Mouse (Mus musculus) A20 (cell line): ENCODE measurements around the gene Smn1.
A peak's percentile ranks its signal among the peaks of the same experiment; 100 is the strongest.
"Not testable (repeated sequence)": the region's sequence is repeated elsewhere in the genome, so short reads cannot be mapped to it uniquely, and the experiment has no call there.

Experiments
- DNase-seq: peaks from one replicate; pipeline ENCODE4 v3.0.0-alpha.2; 2011; ENCODE audit warnings: low read depth, low spot score

Gene Smn1

DNA sequence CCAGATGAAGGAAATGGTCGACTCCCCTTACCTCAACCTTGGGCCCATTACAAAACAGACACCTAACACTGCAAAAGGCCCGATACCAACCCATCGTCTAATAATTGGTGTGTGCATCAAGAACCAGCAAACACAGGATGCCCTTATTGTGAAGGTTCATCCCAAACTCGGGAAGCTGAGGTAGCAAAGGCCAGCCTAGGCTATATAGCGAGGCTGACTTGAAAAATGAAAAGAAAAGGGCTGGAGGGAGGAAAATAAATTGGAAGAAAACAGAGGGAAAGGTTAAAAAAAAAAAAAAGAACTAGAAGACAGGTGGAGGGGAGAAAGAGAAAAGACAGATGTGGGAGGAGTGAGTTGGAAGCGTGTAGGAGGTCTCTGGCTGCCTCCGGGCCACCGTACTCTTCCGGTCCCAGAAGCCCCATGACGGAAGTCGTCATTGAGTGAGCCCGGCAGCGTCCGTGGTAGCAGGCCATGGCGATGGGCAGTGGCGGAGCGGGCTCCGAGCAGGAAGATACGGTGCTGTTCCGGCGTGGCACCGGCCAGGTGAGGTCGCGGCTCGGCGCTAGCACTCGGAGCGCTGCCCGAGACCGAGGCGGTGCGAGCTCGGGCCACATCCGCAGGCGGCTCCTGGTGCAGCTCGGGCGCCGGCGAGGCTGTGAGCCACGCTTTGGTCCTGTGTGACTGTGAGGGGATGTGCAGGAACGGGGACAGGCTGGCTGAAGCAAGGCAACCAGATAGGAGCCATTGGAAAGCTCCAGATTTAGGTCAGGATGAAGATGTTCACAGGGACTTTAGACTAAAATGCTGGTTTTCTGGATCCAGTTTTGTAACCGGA, at the start of gene Smn1:
TSS of gene Smn1 (plus strand) at position 430 of the 835 bp plus-strand sequence.
- peak; percentile 93 for DNase-seq

DNA sequence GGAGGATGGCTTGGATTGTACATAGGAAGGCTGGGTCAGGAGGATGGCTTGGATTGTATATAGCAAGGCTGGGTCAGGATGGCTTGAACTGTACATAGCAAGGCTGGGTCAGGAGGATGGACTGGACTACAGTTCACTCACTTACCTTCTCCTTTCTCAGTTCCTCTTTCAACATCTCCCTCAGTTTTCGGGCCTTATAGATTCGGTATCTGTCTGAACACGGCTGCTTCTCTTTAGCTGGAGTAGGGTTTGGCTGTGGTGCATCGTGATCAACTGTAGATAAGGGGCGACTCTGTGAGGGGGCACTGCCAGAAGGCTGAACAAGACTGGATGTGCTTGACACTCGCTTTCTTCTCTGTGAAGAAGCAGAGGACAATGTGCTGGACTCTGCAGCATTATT, 25.8 kb upstream of the Smn1 start:
- DNase-seq: peak; percentile 48

DNA sequence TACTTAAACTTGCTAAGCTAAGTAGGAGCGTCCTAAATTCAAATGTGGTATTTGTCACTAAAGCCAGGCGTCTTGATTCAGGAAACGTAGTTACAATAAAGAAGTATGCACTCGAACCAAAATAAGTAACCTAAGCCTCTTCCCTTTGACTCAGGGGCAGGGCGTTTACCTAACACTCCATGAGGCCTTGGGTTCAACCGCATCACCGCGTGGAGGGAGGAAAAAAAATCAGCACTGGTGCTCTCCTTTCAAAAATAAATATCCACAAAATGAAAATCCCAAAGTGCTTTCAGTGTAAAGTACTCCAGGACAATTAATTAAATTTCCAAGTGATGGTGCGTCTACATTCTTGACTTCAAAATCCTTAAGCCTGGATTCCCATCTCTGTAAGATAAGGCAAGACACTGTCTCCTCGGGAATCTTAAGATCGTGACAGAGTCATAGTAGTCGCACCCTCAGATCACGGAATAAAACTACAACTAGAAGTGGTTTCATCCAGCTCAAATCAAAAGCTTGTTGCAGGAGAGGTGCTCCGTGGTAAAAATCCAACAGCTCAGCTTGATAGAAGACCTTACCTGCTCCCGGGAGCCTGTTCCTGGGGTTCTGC, 21.5 kb upstream of the Smn1 start:
- DNase-seq: peak; percentile 49

DNA sequence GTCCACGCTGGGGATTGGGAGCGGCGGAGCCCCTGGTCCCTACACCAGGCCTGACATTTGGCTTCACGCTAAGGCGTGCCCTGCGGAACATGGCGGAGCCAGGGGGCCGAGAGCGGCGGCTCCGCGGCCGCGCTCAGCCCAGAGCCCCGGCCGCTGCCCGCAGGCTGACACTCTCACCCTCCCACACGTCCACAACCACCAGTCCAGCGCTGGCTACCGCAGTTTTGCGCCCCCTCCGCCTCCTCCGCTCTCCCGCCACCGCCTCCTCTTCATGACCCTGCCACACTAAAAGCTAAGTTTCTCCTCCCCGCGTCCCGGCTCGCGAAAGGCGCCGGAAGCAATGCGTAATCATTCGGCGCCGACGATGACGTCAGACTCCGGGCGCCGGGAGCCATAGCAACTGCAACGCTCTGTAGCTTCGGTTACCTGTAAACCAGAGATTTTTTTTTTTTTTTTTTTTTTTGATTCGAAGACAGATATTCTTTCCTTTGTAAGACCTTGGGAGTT, 20.9 kb upstream of the Smn1 start, which contains the start of gene Bdp1:
TSS of gene Bdp1 (minus strand) at position 323 of the 507 bp plus-strand sequence.
- peak; percentile 93 for DNase-seq

DNA sequence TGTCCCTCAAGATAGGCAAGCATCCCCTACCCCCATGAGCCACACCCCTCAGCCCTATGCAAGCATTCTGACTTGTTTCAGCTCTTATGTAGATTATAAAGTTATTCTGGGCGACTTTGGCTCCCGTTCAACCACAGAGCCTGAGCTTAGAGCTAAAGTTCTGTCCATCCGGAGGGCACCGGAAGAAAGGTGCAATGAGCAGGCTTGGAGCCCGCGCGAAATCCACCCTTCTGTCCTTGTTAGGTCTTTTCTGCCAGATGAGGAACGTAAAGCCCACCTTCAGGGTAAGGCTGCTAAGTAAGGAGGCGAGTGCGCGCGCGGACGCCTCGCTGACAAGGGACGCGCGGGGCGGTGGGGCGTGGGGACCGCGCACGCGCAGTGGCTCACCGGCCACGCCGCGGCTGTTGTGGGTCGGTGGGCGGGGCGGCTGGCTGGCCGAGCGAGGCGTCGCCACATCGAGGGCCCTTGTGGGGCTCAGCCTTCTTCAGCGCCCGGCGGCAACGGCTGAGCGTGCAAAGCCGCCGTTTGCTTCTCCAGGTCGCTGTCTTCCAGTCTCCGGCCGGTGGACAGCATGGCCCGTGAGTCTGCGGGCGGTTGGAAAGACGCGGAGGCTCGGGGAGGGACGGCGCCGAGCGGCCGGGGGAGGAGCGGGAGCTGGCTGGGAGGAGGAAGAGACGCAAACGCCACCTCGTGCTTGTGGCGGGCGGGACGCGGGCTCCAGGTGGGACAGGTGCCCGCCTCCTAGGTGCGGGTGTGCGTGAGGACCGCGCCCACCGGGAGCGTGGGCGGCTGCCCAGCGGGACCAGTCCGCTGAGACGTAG, 16.8 kb upstream of the Smn1 start, which contains the start of gene Serf1:
TSS of gene Serf1 (plus strand) at position 361 of the 821 bp plus-strand sequence.
- peak; percentile 91 for DNase-seq

DNA sequence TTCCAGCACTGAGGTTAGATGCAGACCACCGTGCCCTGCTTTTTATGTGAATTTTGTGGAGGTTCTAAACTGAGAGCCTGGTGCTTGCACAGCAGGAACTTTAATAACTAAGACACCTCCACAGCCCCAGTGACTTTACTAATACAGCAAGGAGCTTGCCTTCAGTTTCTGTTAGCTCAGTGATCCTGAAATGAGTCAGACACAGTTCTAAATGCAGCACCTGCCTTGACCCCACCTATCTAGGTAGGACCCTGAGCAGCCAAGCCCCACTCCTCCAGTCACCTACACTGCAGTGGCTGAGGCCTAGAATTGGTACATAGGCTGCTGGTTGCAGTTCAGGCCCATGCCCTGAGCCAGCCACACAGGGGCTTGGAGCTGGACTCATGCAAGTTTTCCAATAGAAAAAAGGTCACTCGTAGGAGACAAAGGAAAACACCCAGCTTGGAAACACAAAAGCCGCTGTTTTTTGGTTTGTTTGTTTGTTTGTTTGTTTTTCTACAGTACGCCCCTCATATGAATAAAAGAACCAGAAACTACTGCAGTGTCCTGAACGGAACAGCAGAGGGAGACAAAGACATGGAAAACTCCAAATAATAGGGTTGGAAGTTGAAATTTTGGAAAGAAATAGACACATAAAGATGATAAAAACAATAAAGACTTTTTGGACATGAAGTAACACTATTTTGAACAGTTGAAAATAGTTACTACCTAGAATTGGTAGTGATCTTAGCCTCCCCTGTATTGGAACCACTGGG, 12.3 kb upstream of the Smn1 start:
- peak; percentile 45 for DNase-seq

DNA sequence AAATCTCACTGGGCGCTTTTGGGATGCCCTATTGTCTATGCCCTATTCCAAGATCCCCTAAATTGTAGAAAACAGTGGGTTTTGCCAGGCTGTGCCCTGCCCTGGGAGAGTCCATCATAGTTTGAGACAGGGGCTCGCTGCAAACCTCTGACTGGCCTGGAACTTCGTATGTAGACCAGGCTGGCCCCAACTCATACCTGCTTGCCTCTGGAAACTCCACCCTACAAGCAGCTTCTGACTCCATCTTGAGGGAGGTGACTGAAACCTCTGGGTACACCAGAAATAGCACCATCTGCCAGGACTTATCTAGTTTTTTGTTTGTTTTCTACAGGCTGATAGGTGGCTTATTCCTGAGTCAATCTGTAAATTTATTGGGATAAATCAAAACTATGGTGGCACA, 682 bp upstream of the Smn1 start:
- DNase-seq: no peak

DNA sequence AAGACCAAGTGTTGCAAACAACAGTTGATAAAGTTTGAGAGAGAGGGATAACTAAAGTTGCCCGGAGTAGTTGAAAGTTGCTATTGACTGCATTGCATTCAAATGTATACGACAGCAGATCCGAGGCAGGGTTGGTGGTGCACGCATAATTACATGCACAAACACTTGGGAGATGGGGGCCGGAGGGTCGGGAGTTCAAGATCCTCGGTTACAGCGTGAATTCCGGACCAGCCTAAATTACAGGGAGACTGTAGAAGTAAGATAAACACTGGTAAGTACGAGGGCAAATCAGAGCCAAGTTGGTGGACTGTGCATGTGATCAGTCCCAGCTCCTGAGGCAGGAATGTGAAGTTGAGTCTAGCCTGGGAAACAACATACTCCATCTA, 599 bp downstream of the Smn1 start:
- no peak for DNase-seq

DNA sequence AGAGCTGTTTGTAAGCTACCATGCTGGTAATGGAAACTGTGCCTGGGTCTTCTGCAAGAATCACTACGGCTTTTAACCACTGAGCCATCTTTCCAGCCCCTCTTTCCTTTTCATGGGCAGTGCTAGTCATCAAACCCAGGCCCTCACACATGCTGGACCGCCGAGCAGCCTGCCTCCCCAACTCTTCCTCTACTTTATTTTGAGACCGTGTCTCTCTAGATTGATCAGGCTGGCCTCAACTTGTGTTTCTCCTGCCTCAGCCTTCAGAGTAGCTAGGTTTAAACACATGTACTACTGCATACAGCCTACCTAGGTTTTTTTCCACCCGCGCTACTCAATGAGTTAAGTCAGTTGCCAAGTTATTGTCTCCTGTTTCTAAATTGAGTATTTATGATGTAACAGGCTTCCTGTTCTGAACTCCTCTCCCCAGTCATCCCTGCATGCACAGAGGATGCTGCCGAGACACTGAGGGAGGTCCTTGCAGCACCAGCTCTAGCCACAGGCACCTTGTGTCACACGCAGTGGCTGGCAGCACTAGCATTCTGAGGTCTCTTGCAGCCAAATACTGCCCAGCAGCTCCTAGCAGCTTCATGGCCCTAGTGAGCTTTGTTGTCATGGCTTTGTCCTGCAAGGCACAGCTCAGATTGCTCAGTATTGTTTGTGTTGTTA, 17.1 kb downstream of the Smn1 start:
- DNase-seq: no peak

DNA sequence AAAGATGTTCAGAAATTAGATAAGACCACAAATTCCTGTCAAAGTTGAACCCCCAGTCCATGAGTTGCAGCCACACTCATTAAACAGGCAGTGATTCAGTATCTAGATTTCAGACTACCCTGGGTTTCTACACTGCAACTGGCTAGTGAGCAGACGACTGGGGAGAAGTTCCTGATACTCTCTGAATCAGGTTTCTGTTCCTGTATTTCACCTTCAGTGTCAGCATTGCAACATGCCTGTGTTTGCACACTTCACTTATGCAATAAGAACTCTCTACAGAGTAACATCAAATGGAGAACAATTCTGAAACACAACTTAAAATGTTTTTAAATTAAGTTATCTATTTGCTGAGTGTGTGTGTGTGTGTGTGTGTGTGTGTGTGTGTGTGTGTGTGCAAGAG, 28.0 kb downstream of the Smn1 start:
- DNase-seq: peak; percentile 81

DNA sequence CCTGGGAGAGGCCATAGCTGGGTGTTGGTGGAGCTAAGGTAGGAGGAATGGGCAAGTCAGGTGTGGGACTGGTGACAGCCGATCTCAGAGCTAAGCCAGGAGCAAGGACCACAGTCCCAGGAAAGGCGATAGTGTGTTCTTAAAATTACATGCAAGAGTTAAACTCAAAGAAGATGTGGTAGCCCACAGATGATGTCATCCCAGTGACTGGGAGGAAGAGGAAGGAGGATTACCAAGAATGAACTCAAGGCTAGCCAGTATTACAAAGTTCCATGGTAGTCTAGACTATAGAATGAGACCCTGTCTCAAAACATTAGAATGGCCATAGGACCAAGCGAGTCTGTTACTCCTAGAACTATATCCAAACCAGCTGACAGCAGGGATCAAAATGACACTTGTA, 32.0 kb downstream of the Smn1 start:
- no peak for DNase-seq

DNA sequence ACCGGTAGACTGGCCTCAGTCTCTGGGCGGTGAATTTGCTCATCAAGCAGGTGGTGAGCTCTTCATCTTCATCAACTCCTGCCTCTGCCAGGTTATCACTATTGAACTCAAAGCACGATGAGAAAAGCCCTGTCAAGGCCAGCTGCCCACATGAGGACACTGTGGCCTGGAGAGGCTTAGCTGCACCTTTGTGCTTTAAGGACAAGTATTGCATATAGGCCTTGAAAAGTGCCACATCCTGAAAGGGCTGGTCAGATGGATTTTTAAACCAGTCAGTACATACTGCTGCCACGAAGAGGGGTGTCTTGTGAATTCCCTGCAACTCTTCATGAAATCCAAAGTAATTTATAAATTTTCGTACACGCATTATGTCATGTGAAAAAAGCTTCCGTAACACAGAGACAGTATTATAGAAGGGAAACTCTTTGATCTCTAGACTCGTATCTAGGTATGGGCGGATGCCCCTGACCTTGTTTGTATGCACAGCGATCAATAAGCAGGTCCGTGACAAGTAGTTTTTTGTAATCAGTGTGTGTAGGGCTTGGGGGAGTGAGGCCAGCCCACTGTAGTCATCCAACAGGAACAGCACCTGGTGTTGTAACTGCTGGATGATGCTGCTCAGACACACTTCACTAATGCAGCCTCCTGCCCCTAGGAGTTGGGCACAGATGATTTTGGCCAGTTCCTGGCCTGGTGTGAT, 36.7 kb downstream of the Smn1 start:
- DNase-seq: not testable (repeated sequence)

DNA sequence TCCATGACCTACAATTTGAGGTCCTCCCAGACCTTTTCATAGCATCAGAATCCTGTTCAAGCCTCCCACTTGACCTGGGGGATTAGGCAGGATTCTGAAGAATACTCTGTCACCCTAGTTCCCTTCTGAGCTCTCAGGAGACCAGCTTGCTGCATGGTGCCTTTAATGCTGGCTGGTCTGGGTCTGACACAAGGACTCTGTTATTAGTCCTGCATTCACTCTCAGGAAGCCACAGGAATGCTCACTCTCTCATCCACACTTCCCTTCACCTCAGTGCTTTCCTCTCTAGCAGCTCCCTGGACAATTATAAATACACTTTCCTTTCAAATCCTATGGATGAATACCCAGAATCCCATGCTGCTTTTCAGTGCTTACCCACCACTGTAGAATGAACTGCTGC, 37.8 kb downstream of the Smn1 start:
- not testable (repeated sequence) for DNase-seq

DNA sequence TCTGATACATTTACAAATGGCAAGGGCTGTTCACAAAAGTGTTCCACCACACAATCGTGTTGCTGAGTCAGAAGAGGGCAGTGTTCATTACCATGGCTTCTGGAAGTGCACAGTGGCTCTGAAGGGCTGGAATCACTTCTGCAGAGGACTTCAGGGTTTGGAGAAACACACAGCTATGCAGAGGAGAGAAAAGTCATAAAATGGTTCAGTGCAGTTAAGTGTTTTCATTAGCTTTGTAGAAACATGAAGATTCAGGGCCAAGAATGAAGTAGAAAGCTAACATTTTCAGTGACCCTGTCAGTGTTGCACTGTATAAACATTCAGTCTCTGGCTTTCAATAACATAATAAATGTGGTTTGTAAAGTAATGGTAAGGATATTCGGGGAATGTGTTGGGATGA, 41.7 kb downstream of the Smn1 start:
- not testable (repeated sequence) for DNase-seq

DNA sequence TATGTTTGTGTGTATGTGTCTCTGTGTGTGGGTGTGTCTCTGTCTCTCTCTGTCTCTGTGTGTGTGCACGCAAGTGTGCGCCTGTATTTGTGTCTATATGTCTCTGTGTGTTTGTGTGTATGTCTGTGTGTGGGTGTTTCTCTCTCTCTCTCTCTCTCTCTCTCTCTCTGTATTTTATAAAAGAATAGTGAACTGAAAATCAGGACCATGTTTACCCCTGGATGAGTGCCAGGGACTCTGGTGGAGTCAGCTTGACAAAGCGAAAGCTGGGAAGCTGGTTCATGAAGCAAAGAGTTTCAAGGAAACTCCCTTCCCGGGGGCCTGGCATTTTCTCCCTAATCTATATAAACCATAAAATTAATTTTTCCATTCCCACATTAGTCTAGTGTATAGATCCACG, 49.7 kb downstream of the Smn1 start:
- not testable (repeated sequence) for DNase-seq

DNA sequence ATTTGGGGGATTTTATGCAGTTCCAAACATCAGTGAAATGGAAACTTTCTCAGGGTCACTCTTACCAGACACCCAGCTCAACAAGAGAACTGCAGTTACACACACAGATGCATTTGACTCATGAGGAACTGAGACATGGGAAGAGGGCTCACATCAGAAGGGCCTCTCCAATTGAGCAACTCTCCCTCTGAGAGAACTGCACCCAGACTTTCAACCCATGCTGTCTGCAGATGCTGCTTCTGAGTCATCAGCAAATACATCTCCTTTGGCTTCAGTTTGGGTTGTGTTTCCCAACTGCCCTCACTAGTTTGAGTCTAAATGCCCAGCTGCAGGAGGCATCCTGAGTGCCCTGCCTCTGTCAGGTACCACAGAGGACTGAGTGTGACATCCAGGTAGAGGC, 58.5 kb downstream of the Smn1 start:
- DNase-seq: peak; percentile 7
